Mouse (Mus musculus): ENCODE results near the gene Skil. TPM values are rescaled to one million over a fixed set of nuclear protein-coding genes. Genes with fewer than 3 reads are reported as not detected.

Gene Skil
- total and polyA plus RNA-seq, 3 experiments = 7.4 to 8.6 TPM; not detected in 1

DNA sequence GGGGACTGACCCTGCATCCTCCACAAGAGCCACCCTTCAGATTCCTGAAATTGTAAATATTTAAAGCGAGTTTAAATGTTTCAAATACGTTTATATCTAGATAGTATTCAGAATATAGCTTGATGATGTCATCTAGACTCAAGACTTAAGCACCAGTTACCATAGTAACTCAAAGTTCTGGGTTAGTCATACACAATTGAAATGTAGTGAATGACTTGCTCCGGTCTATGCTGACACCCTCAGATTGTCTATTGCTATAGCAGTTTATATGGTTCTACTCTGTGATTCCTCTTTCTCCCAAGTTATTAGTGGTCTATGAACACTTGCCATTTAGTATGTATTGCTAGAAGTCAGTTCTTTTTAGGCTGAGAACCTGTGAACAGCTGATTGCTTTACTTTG lies 14.2 kb downstream of the Skil start:
- TF ChIP-seq CTCF (IDR thresholded peaks at IDR 0.05 in 2 of 3, conservative IDR thresholded peaks at IDR 0.05 in 1 of 3; ENCODE audit: control insufficient read depth in 1 of 3, insufficient read depth in 1 of 3, low read depth in 2 of 3, low read length in 3 of 3, poor library complexity in 1 of 3, severe bottlenecking in 1 of 3) = 0 out of 6 replicates have a peak, but pooled peaks of 1 of the 3 experiments have one; percentile 3
- no peak for TF ChIP-seq CHD2 (IDR thresholded peaks at IDR 0.05; ENCODE audit: low read length)
- H3K4me3 ChIP-seq (ENCODE audit: control insufficient read depth in 1 of 2, insufficient read depth in 1 of 2, low read depth in 2 of 2, low read length in 2 of 2) = no peak overlapping the region
- H3K27ac ChIP-seq (ENCODE audit: control insufficient read depth, low read depth, low read length) = no peak overlapping the region
- peaks cover 0 to 9% of the 10 kb centered on the region in 2 experiments; a peak in 3 of 4 replicates for H3K36me3 ChIP-seq (ENCODE audit: control insufficient read depth in 1 of 2, insufficient read depth in 2 of 2, low read length in 2 of 2)
- H3K79me2 ChIP-seq (ENCODE audit: control insufficient read depth, insufficient read depth, low read length, poor library complexity) = peaks cover 13% of the 10 kb centered on the region
- H3K4me1 ChIP-seq (ENCODE audit: control insufficient read depth in 1 of 2, insufficient read depth in 2 of 2, low read length in 2 of 2) = peaks cover 7% of the 10 kb centered on the region in 2 experiments; a peak in 2 of 4 replicates
- H3K9ac ChIP-seq (ENCODE audit: control insufficient read depth, low read depth, low read length, poor library complexity, severe bottlenecking) = no peak overlapping the region
- no peaks in the 10 kb centered on the region for H3K9me3 ChIP-seq (replicated peaks; ENCODE audit: insufficient read depth, low read length)
- no peaks in the 10 kb centered on the region for H3K27me3 ChIP-seq (ENCODE audit: control insufficient read depth in 1 of 2, insufficient read depth in 2 of 2, low read length in 2 of 2)
- DNase-seq (ENCODE audit: low read depth, low spot score) = no peak

DNA sequence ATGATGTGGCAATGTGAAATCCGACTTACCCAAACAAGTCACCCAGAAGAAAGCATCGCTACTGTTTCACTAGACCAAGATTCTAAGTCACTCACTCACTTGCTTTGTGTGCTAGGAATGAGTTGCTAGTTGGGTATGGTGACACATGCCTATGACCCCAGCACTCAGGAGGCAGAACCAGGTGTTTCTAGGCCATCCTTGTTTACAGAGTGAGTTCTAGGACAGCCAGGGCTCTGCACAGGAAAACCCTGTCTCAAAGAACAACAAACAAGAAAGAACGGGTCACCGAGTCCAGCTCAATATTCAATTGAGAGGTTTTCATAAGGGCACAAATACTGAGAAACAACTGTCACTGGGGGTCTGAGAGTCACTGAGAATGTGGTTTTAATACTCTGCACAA lies 28.2 kb downstream of the Skil start:
- Histone ChIP-seq H3K79me2 (ENCODE audit: control insufficient read depth, insufficient read depth, low read length, poor library complexity) (no peaks in the 10 kb centered on the region), H3K9ac (ENCODE audit: control insufficient read depth, low read depth, low read length, poor library complexity, severe bottlenecking) (no peak overlapping the region), H3K4me1 (ENCODE audit: control insufficient read depth in 1 of 2, insufficient read depth in 2 of 2, low read length in 2 of 2) (no peaks in the 10 kb centered on the region), H3K27ac (ENCODE audit: control insufficient read depth, low read depth, low read length) (no peak overlapping the region), H3K4me3 (ENCODE audit: control insufficient read depth in 1 of 2, insufficient read depth in 1 of 2, low read depth in 2 of 2, low read length in 2 of 2) (no peak overlapping the region), H3K36me3 (ENCODE audit: control insufficient read depth in 1 of 2, insufficient read depth in 2 of 2, low read length in 2 of 2) (peaks cover 0 to 2% of the 10 kb centered on the region in 2 experiments; a peak in 2 of 4 replicates), H3K9me3 (replicated peaks; ENCODE audit: insufficient read depth, low read length) (no peaks in the 10 kb centered on the region), H3K27me3 (ENCODE audit: control insufficient read depth in 1 of 2, insufficient read depth in 2 of 2, low read length in 2 of 2) (no peaks in the 10 kb centered on the region)
- TF ChIP-seq MEF2A (IDR thresholded peaks at IDR 0.05; ENCODE audit: extremely low read depth, insufficient replicate concordance, low read depth, low read length, poor library complexity, severe bottlenecking) (no peak), TBP (IDR thresholded peaks at IDR 0.05; ENCODE audit: low read depth, low read length) (no peak), ELF1 (IDR thresholded peaks at IDR 0.05; ENCODE audit: low read depth, low read length) (no peak), ETS1 (IDR thresholded peaks at IDR 0.05; ENCODE audit: low read depth, low read length) (no peak), NRF1 (IDR thresholded peaks at IDR 0.05; ENCODE audit: insufficient read depth, low read depth, low read length, poor library complexity, severe bottlenecking) (no peak), POLR2A (IDR thresholded peaks at IDR 0.05; ENCODE audit: control insufficient read depth in 1 of 2, insufficient read depth in 1 of 2, low read depth in 1 of 2, low read length in 2 of 2, poor library complexity in 1 of 2) (no peak), SIN3A (IDR thresholded peaks at IDR 0.05; ENCODE audit: low read length) (no peak), ZKSCAN1 (IDR thresholded peaks at IDR 0.05; ENCODE audit: low read depth, low read length) (no peak), USF2 (IDR thresholded peaks at IDR 0.05; ENCODE audit: borderline replicate concordance in 1 of 2, insufficient read depth in 1 of 2, low read depth in 1 of 2, low read length in 2 of 2) (no peak), MAZ (IDR thresholded peaks at IDR 0.05; ENCODE audit: low read depth, low read length) (no peak), KAT2A (conservative IDR thresholded peaks at IDR 0.05; ENCODE audit: low read depth, low read length) (no peak), TAL1 (IDR thresholded peaks at IDR 0.05; ENCODE audit: low read length) (no peak), JUND (IDR thresholded peaks at IDR 0.05; ENCODE audit: low read depth, low read length) (no peak), ZNF384 (IDR thresholded peaks at IDR 0.05; ENCODE audit: low read depth, low read length) (no peak), SMC3 (IDR thresholded peaks at IDR 0.05; ENCODE audit: low read depth, low read length) (no peak), TCF12 (IDR thresholded peaks at IDR 0.05; ENCODE audit: low read depth, low read length) (no peak), GABPA (IDR thresholded peaks at IDR 0.05; ENCODE audit: low read depth, low read length) (no peak), RAD21 (IDR thresholded peaks at IDR 0.05; ENCODE audit: low read depth, low read length) (no peak), CHD1 (IDR thresholded peaks at IDR 0.05; ENCODE audit: low read depth, low read length) (no peak), MYC (IDR thresholded peaks at IDR 0.05; ENCODE audit: low read depth, low read length) (no peak)
- DNase-seq (ENCODE audit: low read depth, low spot score) = no peak
